Mouse (Mus musculus) thymus, postnatal 0 days (tissue): ENCODE measurements at regions not wholly inside any gene's neighbourhood (a gene's known extent, or its start where the extent isn't known, plus 50 kb on each side); places are given as distances from the start of the nearest gene placed in this dataset.

Source experiments
- DNase-seq: peaks from one replicate; pipeline ENCODE4 v3.0.0-alpha.2; 2015; ENCODE audit warnings: low spot score

GRCm38 (mm10) chr15:7459992-7460820 lies 62.0 kb upstream of the Egflam start:
- DNase-seq, result peak; percentile 40

- no peak for DNase-seq
These were observed 64.4 kb upstream of the Egflam start for GRCm38 (mm10) chr15:7462549-7462948.

- DNase-seq, result peak; percentile 71
These were observed 65.5 kb upstream of the Egflam start for GRCm38 (mm10) chr15:7463444-7464350.

- no peak for DNase-seq
These were observed 82.0 kb upstream of the Egflam start for GRCm38 (mm10) chr15:7480211-7480610.

DNA sequence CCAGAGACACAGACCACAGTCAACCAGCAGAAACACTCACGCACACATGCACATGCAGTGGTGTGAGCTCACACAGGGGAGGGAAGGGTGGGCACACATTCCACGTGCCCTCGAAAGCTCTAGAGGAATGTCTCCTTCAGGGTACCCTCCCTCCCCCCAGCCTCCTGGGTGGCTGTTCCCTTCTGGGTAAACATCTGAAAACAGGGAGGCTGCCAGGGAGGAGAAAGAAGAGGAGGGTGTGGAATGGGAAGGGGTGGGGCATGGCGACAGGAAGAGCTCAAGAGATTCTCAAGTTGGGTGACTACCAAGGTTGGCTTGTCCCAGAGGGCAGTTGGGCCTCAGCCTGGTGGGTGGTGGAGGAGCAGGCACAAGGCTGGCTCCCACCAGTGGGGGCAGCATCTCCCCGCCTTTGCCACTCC lies 82.6 kb upstream of the Egflam start:
- DNase-seq, result no peak

DNA sequence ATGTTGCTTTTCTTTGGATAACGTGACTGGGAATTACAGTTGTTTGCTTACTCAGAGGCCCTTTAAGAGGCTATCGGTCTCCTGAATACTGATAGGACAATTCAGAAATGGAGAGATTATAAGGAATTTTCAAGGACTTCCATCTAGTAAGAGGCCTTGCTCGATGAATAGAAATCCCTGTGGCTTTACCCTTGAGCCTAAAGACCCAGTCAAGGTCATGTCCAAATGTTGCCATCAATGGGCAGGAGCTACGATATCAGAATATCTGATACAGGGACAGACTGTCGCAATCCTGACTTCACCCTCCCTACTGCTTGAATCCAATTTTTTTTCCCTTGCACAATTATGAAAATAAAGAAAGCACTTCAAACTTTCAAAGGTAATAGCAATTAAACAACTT lies 85.5 kb upstream of the Egflam start:
- no peak for DNase-seq

DNA sequence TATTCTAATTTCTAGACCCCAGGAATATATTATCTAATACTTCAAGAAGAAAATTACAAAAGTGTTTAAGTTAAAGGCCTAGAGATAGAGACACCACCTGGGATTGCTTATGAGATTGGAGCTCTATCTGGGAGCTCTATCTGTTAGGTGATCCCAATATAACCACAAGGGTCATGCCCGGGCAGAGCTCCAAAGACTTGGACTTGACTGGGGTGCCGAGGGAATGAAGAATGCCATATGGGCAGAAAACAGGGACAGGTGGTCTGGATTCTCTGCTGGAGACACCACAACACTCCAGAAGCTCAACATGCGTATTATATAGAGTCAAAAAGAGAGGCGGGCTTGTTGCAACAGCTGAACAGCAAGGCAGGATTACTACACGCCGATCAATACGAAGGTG lies 92.9 kb upstream of the Egflam start:
- DNase-seq, result no peak

DNA sequence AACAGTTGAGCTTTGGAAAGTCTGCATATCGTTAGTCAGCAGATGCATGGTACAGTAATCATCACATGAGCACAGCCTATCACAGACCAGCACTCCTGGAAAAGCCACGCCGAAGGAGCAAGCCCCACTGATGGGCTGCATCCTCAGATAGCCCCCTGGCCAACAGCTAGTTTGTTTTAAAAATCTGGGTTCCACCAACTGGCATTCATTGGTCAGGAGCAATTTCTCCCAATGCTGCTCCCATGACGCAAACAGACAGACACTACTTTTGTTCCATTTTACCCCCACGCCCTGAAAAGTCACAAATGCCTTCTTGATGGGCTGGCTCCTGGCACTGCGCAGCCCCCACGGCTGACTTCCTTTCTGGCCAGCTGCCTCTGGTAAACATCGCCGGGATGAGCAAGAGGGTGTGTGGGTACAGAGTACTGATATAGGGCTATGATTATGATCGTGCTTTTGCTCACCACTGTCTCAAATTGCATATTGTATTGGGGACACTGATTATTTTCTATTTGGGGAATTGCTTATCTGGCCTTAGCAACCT lies 95.0 kb upstream of the Egflam start:
- no peak for DNase-seq

DNA sequence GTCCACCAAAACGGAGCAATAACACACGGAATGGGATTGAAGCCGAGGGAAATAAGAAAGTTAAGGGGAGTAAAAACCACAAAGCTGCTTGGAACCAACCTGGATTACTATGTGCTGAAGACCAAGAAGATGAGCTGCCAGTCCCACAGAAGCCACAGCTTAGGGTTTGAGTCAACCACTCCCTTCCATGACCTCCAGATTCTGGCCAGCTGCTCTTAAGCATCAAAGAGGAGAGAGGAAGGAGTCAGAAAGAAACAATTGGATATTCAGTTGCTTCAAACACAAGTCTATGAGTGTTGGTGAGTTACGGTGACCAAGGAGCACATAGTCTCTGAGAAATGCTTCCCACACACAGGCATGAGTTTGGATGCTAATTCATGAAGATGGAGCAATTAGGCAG lies 99.7 kb upstream of the Egflam start:
- no peak for DNase-seq

DNA sequence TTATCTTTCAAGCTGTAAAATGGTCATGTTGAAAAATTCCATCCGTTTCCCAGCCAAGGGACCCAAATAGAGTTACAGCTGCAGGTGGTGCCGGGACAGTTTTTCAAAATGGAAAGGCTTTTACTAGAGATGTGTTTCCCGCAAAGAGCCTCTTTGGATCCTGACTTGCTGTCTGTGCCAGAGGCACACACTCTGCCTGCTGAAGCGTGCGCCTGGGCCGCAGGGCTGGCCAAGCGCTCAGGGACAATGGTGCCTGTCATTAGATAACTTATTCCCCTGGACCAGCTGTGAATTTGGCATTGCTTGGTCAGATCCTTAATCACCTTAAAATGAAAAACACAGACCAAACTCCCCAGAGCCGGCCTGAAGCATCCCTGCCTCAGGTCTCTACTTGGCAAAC lies 110.3 kb upstream of the Egflam start:
- no peak for DNase-seq

DNA sequence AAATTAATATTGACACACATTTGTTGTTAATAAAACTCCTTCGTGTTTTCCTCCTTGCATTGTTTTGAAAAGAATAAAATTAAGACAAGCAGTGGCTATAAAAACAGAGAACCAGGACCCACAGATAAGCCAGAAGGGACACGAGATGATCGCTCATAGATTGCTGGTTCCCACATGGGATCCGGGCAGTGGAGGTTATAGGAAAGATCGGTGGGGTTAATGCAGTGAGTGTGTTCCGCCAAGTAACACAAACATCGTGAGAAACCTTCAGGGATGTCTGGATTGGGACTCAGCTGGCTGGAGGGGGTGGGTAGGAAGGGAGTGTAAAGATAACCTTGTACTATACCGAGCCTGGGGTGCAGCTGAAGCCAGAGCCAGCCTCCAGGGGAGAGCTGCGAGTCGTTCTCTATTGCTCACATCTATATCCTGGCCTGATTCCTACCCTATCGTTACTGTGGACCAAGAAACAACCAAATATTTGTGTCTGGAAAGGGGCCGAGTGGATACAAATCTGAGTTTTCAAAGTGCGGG lies 116.6 kb upstream of the Egflam start:
- no peak for DNase-seq

DNA sequence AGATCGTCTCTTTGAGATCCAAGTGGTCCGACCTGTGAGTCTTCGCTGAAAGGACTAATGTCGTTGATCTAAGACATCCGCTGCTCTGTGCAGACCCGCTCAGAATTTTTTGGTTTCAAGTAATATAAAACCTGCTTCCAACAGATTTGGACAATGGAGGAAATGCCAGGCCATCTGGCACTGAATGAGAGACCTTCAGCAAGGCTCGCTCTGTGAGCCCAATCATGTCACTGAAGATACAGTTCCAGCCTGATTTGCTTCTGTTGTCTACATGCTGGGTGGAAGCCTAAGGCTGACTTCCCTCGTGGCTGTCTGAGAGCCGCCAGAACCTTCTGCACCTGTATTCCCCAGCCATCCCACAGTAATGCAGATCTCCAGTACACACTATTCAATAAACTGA lies 123.4 kb upstream of the Egflam start:
- no peak for DNase-seq

DNA sequence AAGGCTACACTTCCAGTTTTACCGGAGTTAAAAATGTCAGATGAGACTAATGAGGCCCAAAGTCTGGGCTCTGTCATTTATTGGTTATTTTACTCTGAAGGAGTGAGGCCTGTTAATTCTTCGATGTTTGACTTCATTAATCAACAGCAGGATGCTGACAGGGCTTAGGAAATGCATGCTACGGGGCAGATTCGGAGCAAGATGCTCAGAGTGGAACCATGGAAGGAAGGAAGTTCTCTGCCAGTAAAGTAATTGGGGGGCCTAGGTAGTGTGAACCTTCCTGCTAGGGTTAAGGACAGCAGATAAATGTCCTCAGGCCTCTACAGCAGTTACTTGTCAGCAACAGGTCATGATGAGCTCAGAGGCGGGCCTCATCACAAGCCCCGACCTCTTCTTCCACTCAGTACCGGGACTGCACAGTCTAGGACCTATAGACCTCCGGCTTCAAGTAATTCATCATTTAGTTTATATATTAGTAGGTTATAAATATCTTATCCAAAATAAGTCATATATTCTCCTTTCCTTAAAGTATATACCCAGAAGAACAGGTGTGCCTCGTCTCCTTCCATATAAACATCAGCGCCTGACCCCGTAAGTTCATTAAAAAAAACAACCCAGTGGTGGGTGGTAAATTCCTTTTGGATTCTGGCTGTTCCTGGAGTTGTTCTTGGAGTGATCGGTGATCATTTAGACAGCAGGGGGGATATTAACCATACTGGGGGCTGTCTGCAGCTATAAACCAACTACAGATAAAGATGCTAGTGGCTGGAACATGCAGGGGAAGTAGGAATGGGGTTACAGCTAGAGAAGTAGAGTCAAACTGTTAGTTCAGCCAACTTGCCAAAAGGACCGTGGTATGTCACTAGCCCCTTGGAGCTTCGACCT lies 124.9 kb upstream of the Egflam start:
- DNase-seq, result no peak

DNA sequence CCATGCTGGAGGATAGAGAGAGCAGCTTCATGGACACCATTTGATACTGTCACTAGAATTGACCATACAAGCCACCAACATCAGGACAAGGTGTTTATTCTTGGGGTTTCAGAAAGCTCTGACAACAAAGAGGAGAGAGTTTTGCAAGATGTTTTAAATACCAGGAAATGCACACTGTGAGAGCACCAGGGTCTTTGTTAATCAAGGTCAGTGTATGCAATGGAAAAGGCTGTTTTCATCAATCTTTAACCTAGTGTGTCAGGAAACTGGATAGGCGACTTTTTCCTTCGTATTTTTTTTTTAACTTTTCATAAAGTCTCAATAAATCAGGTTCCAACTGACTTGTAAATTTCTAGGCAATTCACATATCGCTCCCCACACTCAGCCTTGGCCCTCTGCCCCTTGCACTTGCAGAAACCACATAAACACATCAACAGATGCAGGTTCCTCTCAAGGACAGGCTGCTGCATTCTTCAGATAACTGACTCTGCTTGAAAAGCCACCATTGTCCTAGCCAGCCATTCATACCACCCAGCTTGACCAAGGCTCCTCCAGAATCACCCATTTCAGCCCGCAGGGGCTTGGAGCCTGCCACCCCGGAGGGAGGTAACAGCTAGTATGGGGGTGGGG lies 132.9 kb upstream of the Egflam start:
- no peak for DNase-seq

DNA sequence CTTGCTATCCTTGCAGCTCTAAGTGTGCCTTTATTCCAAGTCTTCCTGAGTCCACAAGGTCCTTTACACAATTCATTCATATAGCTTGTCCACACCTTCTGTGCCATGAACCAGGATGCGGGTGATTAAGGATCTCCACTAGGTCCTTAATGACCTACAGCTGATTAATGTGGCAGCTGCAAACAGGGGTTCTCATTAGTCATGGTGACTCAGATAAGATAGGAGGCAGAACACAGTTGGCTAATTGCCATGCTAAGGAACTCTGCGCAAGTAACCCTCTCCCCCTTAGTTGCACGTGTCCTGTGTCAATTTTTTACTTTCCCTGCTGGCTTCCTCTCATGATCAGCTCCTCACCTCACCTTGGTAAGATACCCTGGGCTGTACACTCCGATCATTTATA lies 139.7 kb upstream of the Egflam start:
- no peak for DNase-seq

DNA sequence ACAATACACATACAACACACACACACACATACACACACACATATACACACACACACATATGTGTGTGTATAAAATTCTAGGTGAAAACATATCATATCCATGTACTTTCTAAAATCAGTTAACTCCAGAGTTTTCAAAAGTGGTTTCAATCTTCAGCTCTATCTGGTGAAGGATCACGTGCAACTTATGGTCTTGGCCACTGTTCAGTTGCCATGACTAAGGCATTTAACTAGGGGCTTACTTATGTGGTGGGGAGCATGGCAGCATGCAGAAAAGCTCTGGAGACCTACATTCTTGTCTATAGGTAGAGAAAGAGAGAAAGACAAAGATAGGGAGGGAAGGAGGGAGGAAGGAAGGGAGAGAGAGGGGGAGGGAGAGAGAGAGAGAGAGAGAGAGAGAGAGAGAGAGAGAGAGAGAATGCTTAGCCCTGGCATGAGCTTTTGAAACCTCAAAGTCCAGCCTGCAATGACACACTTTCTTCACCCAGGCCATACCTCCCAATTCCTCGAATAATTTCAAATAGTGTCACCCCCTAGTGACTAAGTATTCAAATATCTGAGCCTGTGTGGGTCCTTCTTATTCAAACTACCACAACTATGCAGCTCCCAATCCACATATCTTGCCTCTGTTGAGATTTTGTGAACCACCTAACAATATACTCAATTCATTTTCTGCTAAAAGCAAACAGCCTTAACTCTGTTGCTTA lies 155.1 kb upstream of the Egflam start:
- DNase-seq, result no peak

- DNase-seq, result no peak
These were observed 156.2 kb upstream of the Egflam start for GRCm38 (mm10) chr15:7554433-7554832.

- DNase-seq, result no peak
These were observed 165.1 kb upstream of the Egflam start for GRCm38 (mm10) chr15:7563279-7563678.

DNA sequence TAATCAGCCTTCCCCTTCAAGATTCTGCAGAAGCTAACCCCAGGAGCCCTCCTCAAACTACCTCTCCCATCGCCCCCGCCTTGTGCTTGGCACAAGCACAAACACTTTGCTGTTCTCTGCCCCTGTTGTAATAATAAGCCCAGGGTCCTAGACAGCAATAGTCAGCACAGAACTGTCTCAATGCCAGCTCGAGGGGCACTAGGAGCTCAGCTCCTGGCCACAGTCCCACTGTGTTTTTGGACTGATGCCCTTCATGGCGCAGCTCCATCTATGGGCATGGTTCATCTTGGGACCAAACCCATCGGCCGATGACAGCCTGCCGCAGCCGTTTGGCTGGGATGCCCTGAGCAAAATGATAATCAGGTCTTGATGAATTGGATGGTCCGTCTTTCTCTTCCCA lies 165.5 kb upstream of the Egflam start:
- DNase-seq, result no peak

DNA sequence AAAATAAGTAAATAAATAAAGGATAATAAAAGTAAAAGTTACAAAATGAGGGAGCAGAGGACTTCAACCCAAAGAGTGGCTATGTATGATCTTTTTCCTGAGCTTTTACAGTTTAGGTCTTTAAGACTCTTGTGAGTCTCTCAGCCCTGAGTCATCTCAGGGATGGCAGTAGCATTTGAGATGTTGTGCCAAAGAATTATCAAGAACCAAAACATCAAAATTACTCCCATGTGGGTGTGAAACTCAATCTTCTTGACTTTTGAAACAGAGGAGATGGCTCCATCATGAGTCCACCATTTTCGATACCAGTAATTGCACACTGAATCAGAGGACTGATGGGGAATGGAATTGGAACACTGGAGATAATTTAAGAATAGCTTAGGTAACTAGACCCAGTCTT lies 174.0 kb upstream of the Egflam start:
- no peak for DNase-seq
